Mouse (Mus musculus) ES-Bruce4 (cell line): ENCODE measurements at regions not wholly inside any gene's neighbourhood (a gene's known extent, or its start where the extent isn't known, plus 50 kb on each side); places are given as distances from the start of the nearest gene placed in this dataset.

Experiments used
- H3K27ac ChIP-seq: 2 replicates; pipeline ENCODE4 v1.5.1; 2012; ENCODE audit warnings: low read length, inconsistent platforms; ENCODE audit not compliant: insufficient read depth
- H3K27me3 ChIP-seq: 2 replicates; pipeline ENCODE4 v1.6.1; 2012; ENCODE audit warnings: mild to moderate bottlenecking, low read length, inconsistent platforms; ENCODE audit not compliant: control insufficient read depth, poor library complexity, insufficient read depth, severe bottlenecking
- H3K36me3 ChIP-seq: 2 replicates; pipeline ENCODE4 v1.6.1; 2012; ENCODE audit warnings: inconsistent platforms, mild to moderate bottlenecking, low read length, moderate library complexity; ENCODE audit not compliant: control insufficient read depth, poor library complexity, insufficient read depth, severe bottlenecking
- H3K4me1 ChIP-seq: one replicate; pipeline ENCODE4 v1.8.1; 2011; ENCODE audit warnings: low read length; ENCODE audit not compliant: control insufficient read depth, insufficient read depth
- H3K4me3 ChIP-seq: 2 replicates; pipeline ENCODE4 v1.5.1; 2011; ENCODE audit warnings: low read depth, mild to moderate bottlenecking, low read length
- H3K9ac ChIP-seq: 2 replicates; pipeline ENCODE4 v1.6.1; 2012; ENCODE audit warnings: low read depth, mild to moderate bottlenecking, inconsistent platforms; ENCODE audit not compliant: poor library complexity, severe bottlenecking
- H3K9me3 ChIP-seq: replicated peaks from 2 replicates; pipeline ENCODE4 v1.6.1; 2012; ENCODE audit warnings: mild to moderate bottlenecking, low read length, inconsistent platforms; ENCODE audit not compliant: control insufficient read depth, poor library complexity, insufficient read depth, severe bottlenecking
- CTCF ChIP-seq: IDR thresholded peaks from one replicate; pipeline ENCODE4 v1.8.1; 2011; ENCODE audit warnings: low read depth, low read length
- EP300 ChIP-seq: IDR thresholded peaks from 2 replicates; pipeline ENCODE4 v1.6.1; 2011; ENCODE audit warnings: low read depth, low read length; ENCODE audit not compliant: insufficient read depth
- POLR2A ChIP-seq: IDR thresholded peaks from one replicate; pipeline ENCODE4 v1.8.1; 2011; ENCODE audit warnings: low read length; ENCODE audit not compliant: insufficient read depth

GRCm38 (mm10) chr5:138912711-138913105, 84.5 kb downstream of the Pdgfa start:
- Histone ChIP-seq H3K4me1 (peaks cover 1% of the 10 kb centered on the region), H3K9me3 (no peaks in the 10 kb centered on the region), H3K36me3 (no peaks in the 10 kb centered on the region), H3K27ac (no peak overlapping the region), H3K4me3 (no peak overlapping the region), H3K9ac (no peak overlapping the region), H3K27me3 (no peaks in the 10 kb centered on the region)
- no peak for TF ChIP-seq EP300
- no peak for TF ChIP-seq POLR2A
- no peak for TF ChIP-seq CTCF

DNA sequence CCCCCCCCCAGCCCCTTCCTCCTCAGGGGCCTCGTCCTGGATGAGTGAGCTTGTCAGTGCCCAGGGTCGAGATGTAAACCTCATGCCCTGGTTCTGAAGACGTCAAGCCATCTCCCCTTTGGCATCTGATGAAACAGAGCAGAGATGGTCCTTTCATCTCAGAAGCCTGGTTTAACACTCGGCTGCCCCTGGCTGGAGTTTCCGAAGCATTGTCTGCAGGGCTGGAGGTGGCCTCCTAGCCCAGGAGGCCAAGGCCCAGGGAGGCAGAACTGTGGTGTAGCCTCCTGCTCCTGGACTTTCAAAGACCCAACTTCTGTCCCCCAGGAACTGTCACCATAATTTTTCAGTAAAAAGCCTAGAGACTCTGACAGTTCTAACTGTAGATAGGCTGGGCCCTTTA, 82.1 kb downstream of the Pdgfa start:
- Histone ChIP-seq H3K27me3 (no peaks in the 10 kb centered on the region), H3K4me1 (peaks cover 1% of the 10 kb centered on the region), H3K9me3 (no peaks in the 10 kb centered on the region), H3K27ac (no peak overlapping the region), H3K36me3 (no peaks in the 10 kb centered on the region), H3K9ac (no peak overlapping the region), H3K4me3 (no peak overlapping the region)
- no peak for TF ChIP-seq POLR2A
- TF ChIP-seq CTCF, result no peak
- no peak for TF ChIP-seq EP300

- no peaks in the 10 kb centered on the region for H3K27me3 ChIP-seq
- H3K27ac ChIP-seq, result no peak overlapping the region
- H3K4me1 ChIP-seq, result peaks cover 1% of the 10 kb centered on the region
- no peak overlapping the region for H3K4me3 ChIP-seq
- H3K36me3 ChIP-seq, result no peaks in the 10 kb centered on the region
- no peak for TF ChIP-seq CTCF
- no peak for TF ChIP-seq EP300
- TF ChIP-seq POLR2A, result no peak
- no peaks in the 10 kb centered on the region for H3K9me3 ChIP-seq
- no peak overlapping the region for H3K9ac ChIP-seq
These were observed 81.7 kb downstream of the Pdgfa start for GRCm38 (mm10) chr5:138915496-138915895.

- no peaks in the 10 kb centered on the region for H3K36me3 ChIP-seq
- no peak for TF ChIP-seq CTCF
- TF ChIP-seq POLR2A, result no peak
- no peak for TF ChIP-seq EP300
- no peaks in the 10 kb centered on the region for H3K27me3 ChIP-seq
- H3K4me1 ChIP-seq, result no peaks in the 10 kb centered on the region
- H3K27ac ChIP-seq, result no peak overlapping the region
- H3K9ac ChIP-seq, result no peak overlapping the region
- no peaks in the 10 kb centered on the region for H3K9me3 ChIP-seq
- no peak overlapping the region for H3K4me3 ChIP-seq
These were observed 76.9 kb downstream of the Pdgfa start for GRCm38 (mm10) chr5:138920156-138920845.

GRCm38 (mm10) chr5:138922116-138922515, 75.1 kb downstream of the Pdgfa start:
- Histone ChIP-seq H3K27ac (no peak overlapping the region), H3K4me1 (no peaks in the 10 kb centered on the region), H3K9me3 (no peaks in the 10 kb centered on the region), H3K27me3 (no peaks in the 10 kb centered on the region), H3K4me3 (no peak overlapping the region), H3K9ac (no peak overlapping the region), H3K36me3 (no peaks in the 10 kb centered on the region)
- no peak for TF ChIP-seq POLR2A
- no peak for TF ChIP-seq EP300
- TF ChIP-seq CTCF, result no peak
